Mouse (Mus musculus) embryonic facial prominence, embryonic 10.5 days (tissue): ENCODE measurements around the gene Igfbp7. TPM values are rescaled to one million over a fixed set of nuclear protein-coding genes. Genes with fewer than 3 reads are reported as not detected.

Experiments used
- DNase-seq: peaks from one replicate; pipeline ENCODE4 v3.0.0-alpha.2; 2017; ENCODE audit warnings: low spot score
- H3K27ac ChIP-seq: fragments of 300-500 bp; sonication (generic); replicated peaks from 2 replicates; pipeline ENCODE4 v1.5.1; 2016; ENCODE audit warnings: mild to moderate bottlenecking
- H3K27me3 ChIP-seq: fragments of 300-500 bp; sonication (generic); replicated peaks from 2 replicates; pipeline ENCODE4 v1.6.1; 2016; ENCODE audit warnings: low read depth, mild to moderate bottlenecking; ENCODE audit not compliant: poor library complexity, severe bottlenecking
- H3K36me3 ChIP-seq: fragments of 300-500 bp; sonication (generic); replicated peaks from 2 replicates; pipeline ENCODE4 v1.6.1; 2016; ENCODE audit warnings: mild to moderate bottlenecking, moderate library complexity
- H3K4me1 ChIP-seq: fragments of 300-500 bp; sonication (generic); 2 replicates; pipeline ENCODE4 v1.6.1; 2016
- H3K4me3 ChIP-seq: fragments of 300-500 bp; sonication (generic); 2 replicates; pipeline ENCODE4 v1.5.1; 2016; ENCODE audit warnings: mild to moderate bottlenecking, moderate library complexity
- H3K9me3 ChIP-seq: fragments of 300-500 bp; sonication (generic); 2 replicates; pipeline ENCODE4 v1.6.1; 2016; ENCODE audit warnings: mild to moderate bottlenecking
- WGBS: fragments of 180-500 bp; shearing (Covaris S2); methylation state at CpG from one replicate; pipeline ENCODE4 v1.1.7; 2016; 5-methylcytosine and 5-hydroxymethylcytosine counted together
- polyA plus RNA-seq: library from polyadenylated mRNA; unstranded; fragments of >200 nt; fragmentation: Nextera tagmentation; extraction: Ambion mirVana; gene quantifications from 2 replicates; pipeline ENCODE4 v1.2.1, GENCODE M21; 2016

Igfbp7 gene
- polyA plus RNA-seq, 1 experiment from 2014 or later, result 4.9 TPM

- Histone ChIP-seq H3K36me3 (no peaks in the 10 kb centered on the region), H3K27me3 (peaks cover 12% of the 10 kb centered on the region), H3K27ac (peak overlapping the region; percentile 81), H3K4me3 (peak overlapping the region; percentile 54), H3K4me1 (peaks cover 35% of the 10 kb centered on the region), H3K9me3 (no peaks in the 10 kb centered on the region)
- peak; percentile 69 for DNase-seq
- WGBS, result 14% methylated on average over 22 of the region's 22 CpGs
Measured at GRCm38 (mm10) chr5:77357405-77358149, 50.3 kb downstream of the Igfbp7 start.

DNA sequence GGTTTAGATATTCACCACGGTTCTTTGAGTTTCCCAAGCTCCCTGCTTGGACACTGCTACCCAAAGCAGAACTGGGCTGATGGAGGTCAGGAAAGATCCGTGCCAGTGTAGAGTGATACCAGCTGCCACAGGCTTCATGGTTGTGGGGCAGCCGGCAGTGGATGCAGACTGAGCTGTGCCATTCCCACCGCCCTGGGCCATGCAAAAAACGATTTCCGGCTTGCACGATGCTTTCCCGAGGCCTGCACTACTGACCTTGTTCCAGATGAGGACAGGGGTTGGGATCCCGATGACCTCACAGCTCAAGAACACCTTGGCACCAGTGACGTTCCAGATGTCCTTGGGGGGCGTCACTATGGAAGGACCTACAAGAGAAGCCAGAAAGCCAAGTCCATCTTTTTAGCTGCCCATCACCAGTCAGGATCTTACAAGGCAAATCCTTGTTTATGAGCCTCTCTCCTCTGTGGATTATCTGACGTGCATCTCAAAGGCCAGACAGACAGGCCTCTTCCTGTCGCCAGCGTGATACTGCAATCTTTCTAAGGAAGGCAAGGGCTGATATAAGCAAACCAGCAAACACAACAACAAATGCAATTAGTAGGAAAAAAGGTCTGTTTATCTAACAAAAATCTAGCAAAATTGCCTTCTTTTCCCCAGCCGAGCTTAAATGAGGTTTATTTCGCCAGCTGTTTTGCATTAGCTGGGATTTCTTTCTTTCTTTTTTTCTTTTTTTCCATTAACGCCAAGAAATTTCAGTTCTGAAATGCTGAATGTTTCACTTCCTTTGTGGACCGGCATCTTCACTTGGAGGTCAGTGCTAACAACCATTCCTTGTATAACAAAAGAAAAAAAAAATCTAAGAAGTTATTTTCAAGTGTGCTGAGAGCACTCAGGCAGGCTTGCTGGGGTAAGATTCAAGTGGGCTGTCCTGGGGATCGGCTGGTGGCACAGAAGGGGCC, 52.3 kb downstream of the Igfbp7 start:
- peak; percentile 39 for DNase-seq
- 59% methylated on average over 19 of the region's 19 CpGs for WGBS
- Histone ChIP-seq H3K27ac (peak overlapping the region; percentile 65), H3K4me1 (peaks cover 35% of the 10 kb centered on the region), H3K27me3 (peaks cover 12% of the 10 kb centered on the region), H3K9me3 (no peaks in the 10 kb centered on the region), H3K36me3 (peaks cover 4% of the 10 kb centered on the region), H3K4me3 (no peak overlapping the region)

DNA sequence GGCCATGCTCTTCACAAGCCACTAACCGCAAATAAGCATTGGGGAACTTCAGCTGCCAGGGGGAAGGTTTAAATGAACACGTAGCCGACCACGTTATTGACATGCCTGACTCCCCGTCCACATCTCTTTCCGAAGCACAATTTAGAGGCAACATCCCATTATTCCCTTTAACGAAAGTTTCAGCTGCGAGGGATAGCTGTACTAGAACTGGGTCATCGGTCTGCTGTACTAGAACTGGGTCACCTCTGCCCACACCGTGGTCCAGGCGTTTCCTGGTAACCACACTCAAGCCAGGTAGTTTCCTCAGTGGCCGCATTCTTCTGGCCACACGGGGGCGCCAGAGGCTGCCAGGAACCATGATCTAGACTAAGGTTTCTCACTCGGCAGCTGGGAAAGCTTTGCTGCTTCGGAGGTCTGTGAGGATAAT, 53.5 kb downstream of the Igfbp7 start:
- Histone ChIP-seq H3K4me3 (peak overlapping the region; percentile 41), H3K4me1 (peaks cover 35% of the 10 kb centered on the region)
- peak; percentile 90 for DNase-seq

DNA sequence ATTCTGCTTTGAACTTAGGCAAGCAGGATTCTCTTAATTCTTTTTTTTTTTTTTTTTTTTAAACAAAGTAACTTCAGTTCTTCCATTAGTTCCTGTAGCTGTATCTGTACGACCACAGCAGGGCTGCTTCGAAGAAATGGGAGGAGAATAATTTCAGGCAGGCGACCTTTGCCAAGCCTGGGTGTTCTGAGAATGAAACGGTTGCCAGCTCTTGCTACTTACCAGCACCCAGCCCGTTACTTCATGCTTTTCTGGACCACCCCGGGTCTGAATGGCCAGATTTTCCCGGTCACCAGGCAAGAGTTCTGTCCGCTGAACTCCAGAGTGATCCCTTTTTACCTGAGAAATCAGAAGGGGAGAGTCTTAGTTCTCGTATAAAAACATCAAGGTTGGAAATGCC, 56.1 kb downstream of the Igfbp7 start:
- Histone ChIP-seq H3K27me3 (peaks cover 12% of the 10 kb centered on the region), H3K36me3 (peaks cover 42% of the 10 kb centered on the region), H3K4me3 (no peak overlapping the region), H3K27ac (no peak overlapping the region), H3K9me3 (no peaks in the 10 kb centered on the region), H3K4me1 (peaks cover 20% of the 10 kb centered on the region)
- DNase-seq, result no peak
- 83% methylated on average over 9 of the region's 9 CpGs for WGBS

More for the DNA sequence above, 53.5 kb downstream of the Igfbp7 start:
- no peaks in the 10 kb centered on the region for H3K9me3 ChIP-seq
- WGBS, result 10% methylated on average over 16 of the region's 16 CpGs
- no peak overlapping the region for H3K27ac ChIP-seq
- H3K27me3 ChIP-seq, result peaks cover 12% of the 10 kb centered on the region
- peaks cover 16% of the 10 kb centered on the region for H3K36me3 ChIP-seq

- no peak overlapping the region for H3K4me3 ChIP-seq
- H3K9me3 ChIP-seq, result no peaks in the 10 kb centered on the region
- peaks cover 58% of the 10 kb centered on the region for H3K36me3 ChIP-seq
- H3K27me3 ChIP-seq, result peaks cover 3% of the 10 kb centered on the region
- 90% methylated on average over 15 of the region's 15 CpGs for WGBS
- no peak for DNase-seq
- no peak overlapping the region for H3K27ac ChIP-seq
- peaks cover 7% of the 10 kb centered on the region for H3K4me1 ChIP-seq
Measured at GRCm38 (mm10) chr5:77349971-77350658, 57.7 kb downstream of the Igfbp7 start.

DNA sequence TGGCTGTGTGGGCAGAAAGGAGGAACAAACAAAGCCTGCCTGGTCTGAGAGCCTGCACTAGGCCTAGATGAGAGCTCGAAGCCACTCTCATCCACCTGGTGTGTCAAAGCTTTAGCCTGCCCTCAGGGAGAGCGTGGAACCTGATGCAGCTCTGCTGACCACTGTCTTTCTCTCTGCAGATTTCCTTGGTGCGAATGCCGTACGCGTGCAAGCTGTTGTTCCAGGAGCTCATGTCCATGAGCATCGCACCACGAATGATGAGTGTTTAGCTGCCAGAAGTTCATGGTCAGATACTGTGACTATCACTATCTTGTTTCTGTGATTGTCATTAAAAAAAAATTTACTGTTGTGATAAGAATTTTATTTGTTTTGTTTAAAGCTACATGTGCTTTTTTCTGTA, 58.9 kb downstream of the Igfbp7 start:
- DNase-seq, result no peak
- H3K4me1 ChIP-seq, result no peaks in the 10 kb centered on the region; the same call in 1 of the 2 replicates
- 97% methylated on average over 8 of the region's 8 CpGs for WGBS
- H3K4me3 ChIP-seq, result no peak overlapping the region
- no peak overlapping the region for H3K27ac ChIP-seq
- peaks cover 70% of the 10 kb centered on the region for H3K36me3 ChIP-seq
- H3K27me3 ChIP-seq, result no peaks in the 10 kb centered on the region
- H3K9me3 ChIP-seq, result no peaks in the 10 kb centered on the region

DNA sequence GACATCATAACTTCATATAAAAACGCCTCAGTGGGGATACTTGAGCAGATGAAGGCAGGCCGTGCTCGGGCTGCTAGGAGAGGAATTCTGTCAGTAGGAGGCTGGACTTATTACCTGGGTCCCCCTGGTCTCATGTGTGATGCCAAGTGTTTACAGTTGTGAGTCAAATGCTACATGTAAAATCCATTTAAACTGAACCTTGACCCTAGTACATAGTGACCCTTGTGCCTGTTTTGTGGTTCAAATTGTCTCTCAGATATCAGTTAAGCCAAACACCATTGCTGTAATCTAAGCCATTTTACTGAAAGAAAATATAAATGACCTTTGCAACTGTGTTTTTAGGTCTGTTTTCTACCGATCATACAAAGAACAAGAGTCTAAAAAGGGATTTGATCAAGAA, 67.8 kb downstream of the Igfbp7 start:
- peaks cover 100% of the 10 kb centered on the region for H3K36me3 ChIP-seq
- H3K9me3 ChIP-seq, result no peaks in the 10 kb centered on the region
- H3K4me3 ChIP-seq, result no peak overlapping the region
- no peaks in the 10 kb centered on the region for H3K27me3 ChIP-seq
- H3K27ac ChIP-seq, result no peak overlapping the region
- H3K4me1 ChIP-seq, result no peaks in the 10 kb centered on the region
- DNase-seq, result no peak
- 88% methylated on average over 4 of the region's 4 CpGs for WGBS

DNA sequence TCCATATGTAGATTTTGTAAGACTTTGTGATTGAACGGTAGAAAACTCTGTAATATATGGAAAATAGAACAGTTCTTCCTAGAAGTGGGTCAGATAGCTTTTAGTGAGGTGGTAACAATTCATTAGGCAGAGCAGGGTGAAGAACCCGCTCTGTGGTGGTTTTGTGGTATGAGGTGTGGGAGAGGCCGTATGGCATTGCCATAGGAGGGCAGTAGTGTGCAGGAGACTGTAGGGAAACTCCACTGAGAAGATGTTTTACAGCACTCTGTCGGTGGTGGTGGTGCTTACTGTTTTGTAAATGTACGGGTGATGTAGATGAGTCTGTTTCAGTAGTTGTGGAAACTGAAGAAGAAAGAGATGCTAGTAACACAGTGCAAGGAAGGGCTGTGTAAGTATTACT, 77.7 kb downstream of the Igfbp7 start:
- Histone ChIP-seq H3K36me3 (peaks cover 99% of the 10 kb centered on the region), H3K4me3 (no peak overlapping the region), H3K27me3 (no peaks in the 10 kb centered on the region), H3K27ac (no peak overlapping the region), H3K4me1 (no peaks in the 10 kb centered on the region), H3K9me3 (no peaks in the 10 kb centered on the region)
- DNase-seq, result no peak
- WGBS, result 79% methylated on average over 5 of the region's 5 CpGs

DNA sequence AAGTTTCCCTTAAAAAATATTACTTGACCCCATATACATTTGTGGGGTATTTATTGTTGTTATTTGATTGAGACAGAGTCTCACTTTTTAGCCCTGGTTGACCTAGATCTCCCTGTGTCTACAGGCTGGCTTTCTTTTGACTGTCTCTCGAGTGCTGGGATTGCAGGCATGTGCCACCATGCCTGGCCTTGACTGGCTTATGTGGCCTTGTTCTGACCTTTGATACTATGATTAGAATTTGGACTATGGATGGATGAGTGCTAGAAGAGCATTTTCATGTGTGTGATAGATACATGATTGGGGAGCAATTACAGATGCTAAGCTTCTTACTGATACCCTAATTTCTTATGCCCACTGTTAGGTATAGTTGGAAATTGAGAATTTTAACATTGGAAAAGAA, 82.9 kb downstream of the Igfbp7 start:
- WGBS, result 89% methylated on average over 1 of the region's 1 CpGs
- DNase-seq, result no peak
- H3K9me3 ChIP-seq, result no peaks in the 10 kb centered on the region
- H3K36me3 ChIP-seq, result peaks cover 99% of the 10 kb centered on the region
- H3K27me3 ChIP-seq, result no peaks in the 10 kb centered on the region
- H3K27ac ChIP-seq, result no peak overlapping the region
- H3K4me3 ChIP-seq, result no peak overlapping the region
- H3K4me1 ChIP-seq, result no peaks in the 10 kb centered on the region

DNA sequence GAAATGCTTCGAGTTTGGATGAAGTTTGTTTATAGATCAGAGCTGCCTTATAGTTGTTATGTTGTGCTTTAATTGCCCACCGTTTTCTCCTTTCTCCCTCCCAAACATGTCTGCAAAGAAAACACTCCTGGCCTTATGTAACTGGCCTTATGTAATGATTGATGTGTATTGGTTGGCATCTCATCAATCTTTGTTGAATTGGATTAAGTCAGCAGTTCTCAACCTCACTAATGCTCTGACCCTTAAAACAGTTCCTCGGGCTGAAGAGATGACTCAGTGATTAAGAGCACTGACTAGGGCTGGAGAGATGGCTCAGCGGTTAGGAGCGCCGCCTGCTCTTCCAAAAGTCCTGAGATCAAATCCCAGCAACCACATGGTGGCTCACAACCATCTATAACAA, 92.9 kb downstream of the Igfbp7 start:
- WGBS, result 92% methylated on average over 6 of the region's 6 CpGs
- Histone ChIP-seq H3K36me3 (peaks cover 79% of the 10 kb centered on the region), H3K27me3 (no peaks in the 10 kb centered on the region), H3K27ac (no peak overlapping the region), H3K4me1 (peaks cover 13% of the 10 kb centered on the region), H3K4me3 (no peak overlapping the region), H3K9me3 (no peaks in the 10 kb centered on the region)
- no peak for DNase-seq

DNA sequence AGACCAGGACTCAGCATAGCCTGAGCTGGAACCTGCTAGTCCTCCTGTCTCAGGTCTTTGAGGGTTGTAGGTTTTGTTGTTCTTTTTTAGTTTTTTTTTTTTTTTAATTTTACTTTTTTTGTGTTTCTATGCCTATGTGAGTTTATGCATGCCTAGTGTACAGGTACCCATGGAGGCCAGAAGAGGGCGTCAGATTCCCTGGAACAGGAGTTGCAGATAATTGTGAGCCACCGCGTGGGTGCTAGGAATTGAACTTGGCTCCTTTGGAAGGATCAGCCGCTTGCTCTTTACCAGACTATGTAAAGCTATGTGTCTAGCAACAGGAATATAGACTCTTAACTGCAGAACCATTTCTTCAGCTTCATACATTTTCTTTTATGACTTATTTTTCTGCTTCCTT, 93.6 kb downstream of the Igfbp7 start:
- H3K27me3 ChIP-seq, result no peaks in the 10 kb centered on the region
- H3K27ac ChIP-seq, result no peak overlapping the region
- WGBS, result 94% methylated on average over 4 of the region's 4 CpGs
- no peak overlapping the region for H3K4me3 ChIP-seq
- no peaks in the 10 kb centered on the region for H3K9me3 ChIP-seq
- H3K36me3 ChIP-seq, result peaks cover 74% of the 10 kb centered on the region
- DNase-seq, result no peak
- H3K4me1 ChIP-seq, result peaks cover 13% of the 10 kb centered on the region
